Mouse (Mus musculus): ENCODE measurements around the gene Ptpro. TPM values are rescaled to one million over a fixed set of nuclear protein-coding genes. Genes with fewer than 3 reads are reported as not detected.
A peak's percentile ranks its signal among the peaks of the same experiment; 100 is the strongest.

Ptpro gene
- total and polyA plus RNA-seq, 3 experiments, result 0.11 to 0.16 TPM; not detected in 1

- TF ChIP-seq IRF4 (IDR thresholded peaks at IDR 0.05; ENCODE audit: low read depth, low read length) (no peak), CHD1 (IDR thresholded peaks at IDR 0.05; ENCODE audit: low read depth, low read length) (no peak), SMC3 (IDR thresholded peaks at IDR 0.05; ENCODE audit: low read depth, low read length) (peak; percentile 76), CTCF (conservative IDR thresholded peaks at IDR 0.05 in 1 of 2, IDR thresholded peaks at IDR 0.05 in 1 of 2; ENCODE audit: low read depth in 2 of 2, low read length in 2 of 2) (peak; percentile 42 to 80), ZKSCAN1 (IDR thresholded peaks at IDR 0.05; ENCODE audit: borderline replicate concordance, low read depth, low read length) (no peak), ZNF384 (IDR thresholded peaks at IDR 0.05; ENCODE audit: low read depth, low read length) (peak; percentile 94), KAT2A (IDR thresholded peaks at IDR 0.05; ENCODE audit: insufficient replicate concordance, low read length) (no peak), GABPA (IDR thresholded peaks at IDR 0.05; ENCODE audit: insufficient replicate concordance, low read depth, low read length) (no peak), TCF12 (IDR thresholded peaks at IDR 0.05; ENCODE audit: low read depth, low read length) (no peak), ELF1 (IDR thresholded peaks at IDR 0.05; ENCODE audit: low read depth, low read length) (no peak), BHLHE40 (IDR thresholded peaks at IDR 0.05; ENCODE audit: low read depth, low read length) (no peak), EP300 (IDR thresholded peaks at IDR 0.05; ENCODE audit: low read length) (no peak), JUN (IDR thresholded peaks at IDR 0.05; ENCODE audit: insufficient read depth, low read depth, low read length) (no peak), E2F4 (IDR thresholded peaks at IDR 0.05; ENCODE audit: insufficient replicate concordance, low read depth, low read length) (no peak)
Observed at GRCm38 (mm10) chr6:137205662-137206400, 46.3 kb upstream of the Ptpro start (continued).

GRCm38 (mm10) chr6:137207126-137207525, 45.0 kb upstream of the Ptpro start:
- Histone ChIP-seq H3K27ac (ENCODE audit: insufficient read depth, low read depth) (no peak overlapping the region), H3K9me3 (replicated peaks; ENCODE audit: low read length) (no peaks in the 10 kb centered on the region), H3K9ac (ENCODE audit: insufficient read depth, low read depth) (no peak overlapping the region), H3K36me3 (replicated peaks in 1 of 2; ENCODE audit: control insufficient read depth in 1 of 2, insufficient read depth in 1 of 2, low read length in 1 of 2) (no peaks in the 10 kb centered on the region), H3K4me3 (replicated peaks in 1 of 3; ENCODE audit: low read depth in 2 of 3, low read length in 2 of 3, poor library complexity in 1 of 3) (no peak overlapping the region), H3K4me1 (ENCODE audit: control insufficient read depth in 1 of 2, insufficient read depth in 2 of 2) (no peaks in the 10 kb centered on the region), H3K79me2 (replicated peaks; ENCODE audit: control insufficient read depth, extremely low read depth, insufficient read depth, poor library complexity, severe bottlenecking) (no peaks in the 10 kb centered on the region), H3K27me3 (replicated peaks) (no peaks in the 10 kb centered on the region), H3K4me2 (ENCODE audit: insufficient read depth, low read depth, poor library complexity, severe bottlenecking) (no peak overlapping the region)
- dilution Hi-C loops (cut with MboI; ENCODE audit: extremely low pct_ligation_motif_present, extremely low pct_unique_long_range_greater_than_20kb, low sequenced_read_pairs), result no loop called here
- TF ChIP-seq USF2 (conservative IDR thresholded peaks at IDR 0.05; ENCODE audit: low read depth, low read length) (no peak), ELF1 (IDR thresholded peaks at IDR 0.05; ENCODE audit: low read depth, low read length) (no peak), HCFC1 (IDR thresholded peaks at IDR 0.05; ENCODE audit: low read depth, low read length) (no peak), SIN3A (IDR thresholded peaks at IDR 0.05; ENCODE audit: low read length) (no peak)
- no peak for DNase-seq (ENCODE audit: extremely low read depth)
- in situ Hi-C loops (cut with MboI; ENCODE audit: low pct_ligation_motif_present, low pct_unique_long_range_greater_than_20kb, low sequenced_read_pairs), result loop anchor here (25.0 kb wide), 1 partner anchor 180 kb away; no protein-coding TSS in a partner anchor

- H3K9me3 ChIP-seq (replicated peaks; ENCODE audit: low read length), result no peaks in the 10 kb centered on the region
- no peak overlapping the region for H3K27ac ChIP-seq (ENCODE audit: insufficient read depth, low read depth)
- H3K9ac ChIP-seq (ENCODE audit: insufficient read depth, low read depth), result no peak overlapping the region
Observed at GRCm38 (mm10) chr6:137209992-137210391, 42.1 kb upstream of the Ptpro start.

More at GRCm38 (mm10) chr6:137209992-137210391, 42.1 kb upstream of the Ptpro start:
- TF ChIP-seq JUND (conservative IDR thresholded peaks at IDR 0.05; ENCODE audit: low read depth, low read length), result no peak
- no peak for TF ChIP-seq ELF1 (IDR thresholded peaks at IDR 0.05; ENCODE audit: low read depth, low read length)
- no peak for TF ChIP-seq KAT2A (IDR thresholded peaks at IDR 0.05; ENCODE audit: insufficient replicate concordance, low read length)
- no peak for TF ChIP-seq POLR2A (IDR thresholded peaks at IDR 0.05; ENCODE audit: low read depth, low read length)
- no peak for TF ChIP-seq MEF2A (IDR thresholded peaks at IDR 0.05; ENCODE audit: borderline replicate concordance, low read depth, low read length)
- no peak for TF ChIP-seq USF2 (conservative IDR thresholded peaks at IDR 0.05; ENCODE audit: low read depth, low read length)
- no peaks in the 10 kb centered on the region for H3K36me3 ChIP-seq (replicated peaks in 1 of 2; ENCODE audit: control insufficient read depth in 1 of 2, insufficient read depth in 1 of 2, low read length in 1 of 2)
- H3K4me1 ChIP-seq (ENCODE audit: control insufficient read depth in 1 of 2, insufficient read depth in 2 of 2), result no peaks in the 10 kb centered on the region
- H3K79me2 ChIP-seq (replicated peaks; ENCODE audit: control insufficient read depth, extremely low read depth, insufficient read depth, poor library complexity, severe bottlenecking), result no peaks in the 10 kb centered on the region
- H3K4me2 ChIP-seq (ENCODE audit: insufficient read depth, low read depth, poor library complexity, severe bottlenecking), result no peak overlapping the region
- in situ Hi-C loops (cut with MboI; ENCODE audit: low pct_ligation_motif_present, low pct_unique_long_range_greater_than_20kb, low sequenced_read_pairs), result loop anchor here (25.0 kb wide), 1 partner anchor 177 kb away; no protein-coding TSS in a partner anchor
- no peak overlapping the region for H3K4me3 ChIP-seq (replicated peaks in 1 of 3; ENCODE audit: low read depth in 2 of 3, low read length in 2 of 3, poor library complexity in 1 of 3)
- DNase-seq (ENCODE audit: extremely low read depth), result no peak
- no peaks in the 10 kb centered on the region for H3K27me3 ChIP-seq (replicated peaks)
- dilution Hi-C loops (cut with MboI; ENCODE audit: extremely low pct_ligation_motif_present, extremely low pct_unique_long_range_greater_than_20kb, low sequenced_read_pairs), result no loop called here
